Mouse (Mus musculus) ovary, adult 10 weeks (tissue): Measurements from ENCODE around the gene Ssty2. TPM values are rescaled to one million over a fixed set of nuclear protein-coding genes. Genes with fewer than 3 reads are reported as not detected.

Source experiments
- polyA plus RNA-seq: library from polyadenylated mRNA; stranded (reverse); fragments of 350-450 nt; fragmentation: Illumina TruSeq; extraction: RNeasy Lipid Tissue Mini Kit (QIAGEN cat#74804); gene quantifications from one replicate; pipeline ENCODE4 v1.2.3, GENCODE M21; 2014

Ssty2 gene
- polyA plus RNA-seq = not detected

GRCm38 (mm10) chrY:67047972-67048371, at the start of gene Ssty2:
Gene Ssty2, minus strand, starts transcription at chrY:67048072.

